Mouse (Mus musculus): Measurements from ENCODE around the gene Ssxb3. TPM values are rescaled to one million over a fixed set of nuclear protein-coding genes. Genes with fewer than 3 reads are reported as not detected.
"Not testable (repeated sequence)": the region's sequence is repeated elsewhere in the genome, so short reads cannot be mapped to it uniquely, and the experiment has no call there.

The Ssxb3 gene
- not detected in 2 replicates for polyA plus RNA-seq (2015; fragmentation: Nextera tagmentation; extraction: Ambion mirVana)

GRCm38 (mm10) chrX:8591716-8592115 is at the start of gene Ssxb3:
Ssxb3 (minus strand) TSS chrX:8591816.
- not testable (repeated sequence) for DNase-seq (ENCODE audit: low spot score)

- not testable (repeated sequence) for DNase-seq (ENCODE audit: low spot score)
Measured at GRCm38 (mm10) chrX:8548155-8548554, 43.5 kb downstream of the Ssxb3 start, which contains the start of gene Ssxb6. Ssxb6 (minus strand) TSS chrX:8548255.

Other genes starting within 250 kb of the Ssxb3 start
- not detected in 2 replicates for gene Ssxb9, start 224.8 kb downstream of the Ssxb3 start, polyA plus RNA-seq (2015; fragmentation: Nextera tagmentation; extraction: Ambion mirVana)
- gene Ssxb1, start 178.5 kb downstream of the Ssxb3 start, polyA plus RNA-seq (2015; fragmentation: Nextera tagmentation; extraction: Ambion mirVana), result not detected in 2 replicates
- not detected in 2 replicates for gene Ssxb2, start 130.1 kb downstream of the Ssxb3 start, polyA plus RNA-seq (2015; fragmentation: Nextera tagmentation; extraction: Ambion mirVana)
- gene Gm14459, start 66.9 kb downstream of the Ssxb3 start, polyA plus RNA-seq (2015; fragmentation: Nextera tagmentation; extraction: Ambion mirVana), result not detected in 2 replicates
- not detected in 2 replicates for gene Ssxb6, start 43.6 kb downstream of the Ssxb3 start, polyA plus RNA-seq (2015; fragmentation: Nextera tagmentation; extraction: Ambion mirVana)
- not detected in 2 replicates for gene Ssxb8, start 99.0 kb upstream of the Ssxb3 start, polyA plus RNA-seq (2015; fragmentation: Nextera tagmentation; extraction: Ambion mirVana)
- gene Ssx9, start 156.6 kb upstream of the Ssxb3 start, polyA plus RNA-seq (2015; fragmentation: Nextera tagmentation; extraction: Ambion mirVana), result not detected in 2 replicates
- gene Ssxb5, start 211.9 kb upstream of the Ssxb3 start, polyA plus RNA-seq (2015; fragmentation: Nextera tagmentation; extraction: Ambion mirVana), result not detected in 2 replicates